Mouse (Mus musculus) hindbrain, embryonic 13.5 days (tissue): ENCODE data around the gene Cd22. TPM values are rescaled to one million over a fixed set of nuclear protein-coding genes. Genes with fewer than 3 reads are reported as not detected.
A peak's percentile ranks its signal among the peaks of the same experiment; 100 is the strongest.
"Not testable (repeated sequence)": the region's sequence is repeated elsewhere in the genome, so short reads cannot be mapped to it uniquely, and the experiment has no call there.

Source experiments
- ATAC-seq: fragments of 200-750 bp; cut with Nextera tagmentation; 2 replicates; pipeline ENCODE4 v1.8.0; 2017; ENCODE audit warnings: moderate TSS enrichment; ENCODE audit not compliant: low FRiP score
- H3K27ac ChIP-seq: fragments of 300-500 bp; sonication (generic); 2 replicates; pipeline ENCODE4 v1.5.1; 2015; ENCODE audit warnings: inconsistent platforms, mild to moderate bottlenecking, moderate library complexity
- H3K27me3 ChIP-seq: fragments of 300-500 bp; sonication (generic); 2 replicates; pipeline ENCODE4 v1.6.1; 2015; ENCODE audit warnings: mild to moderate bottlenecking, inconsistent platforms
- H3K36me3 ChIP-seq: fragments of 300-500 bp; sonication (generic); 2 replicates; pipeline ENCODE4 v1.6.1; 2015; ENCODE audit warnings: mild to moderate bottlenecking, inconsistent platforms
- H3K4me1 ChIP-seq: fragments of 300-500 bp; sonication (generic); replicated peaks from 2 replicates; pipeline ENCODE4 v1.6.1; 2015; ENCODE audit warnings: inconsistent platforms
- H3K4me2 ChIP-seq: fragments of 300-500 bp; sonication (generic); 2 replicates; pipeline ENCODE4 v1.6.1; 2015; ENCODE audit warnings: inconsistent platforms, mild to moderate bottlenecking, moderate library complexity
- H3K4me3 ChIP-seq: fragments of 300-500 bp; sonication (generic); 2 replicates; pipeline ENCODE4 v1.5.1; 2015; ENCODE audit warnings: mild to moderate bottlenecking, inconsistent platforms
- H3K9ac ChIP-seq: fragments of 300-500 bp; sonication (generic); 2 replicates; pipeline ENCODE4 v1.6.1; 2015; ENCODE audit warnings: mild to moderate bottlenecking, inconsistent platforms
- H3K9me3 ChIP-seq: fragments of 300-500 bp; sonication (generic); 2 replicates; pipeline ENCODE4 v1.6.1; 2016; ENCODE audit warnings: inconsistent platforms
- WGBS: fragments of 180-500 bp; shearing (Covaris S2); methylation state at CpG from one replicate; pipeline ENCODE4 v1.1.7; 2015; 5-methylcytosine and 5-hydroxymethylcytosine counted together
- polyA plus RNA-seq: library from polyadenylated mRNA; unstranded; fragments of >200 nt; fragmentation: Nextera tagmentation; extraction: Ambion mirVana; gene quantifications from 2 replicates; pipeline ENCODE4 v1.2.1, GENCODE M21; 2015

Cd22 gene
- polyA plus RNA-seq, 1 experiment from 2014 or later, result not detected

DNA sequence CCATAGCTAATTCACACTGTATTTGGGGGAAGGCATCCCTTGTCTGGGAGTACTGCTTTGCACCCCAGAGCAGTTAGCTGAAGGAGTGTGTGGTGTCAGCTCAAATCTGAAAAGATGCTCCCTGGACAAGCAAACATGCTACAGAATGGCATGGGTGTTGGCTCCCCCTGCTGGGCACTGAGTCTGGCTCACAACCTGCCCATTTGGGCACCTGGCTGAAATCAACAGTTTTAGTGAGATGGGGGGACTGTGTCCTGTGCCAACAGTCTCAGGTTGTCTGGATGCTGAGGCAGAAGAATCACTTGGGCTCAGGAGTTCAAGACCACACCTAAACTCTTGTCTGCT lies 20.9 kb downstream of the Cd22 start:
- Histone ChIP-seq H3K36me3 (no peaks in the 10 kb centered on the region), H3K4me1 (no peaks in the 10 kb centered on the region), H3K27me3 (0 out of 2 replicates have a peak, but pooled peaks cover 4% of the 10 kb centered on the region), H3K9me3 (no peaks in the 10 kb centered on the region), H3K27ac (no peak overlapping the region), H3K4me3 (no peak overlapping the region), H3K4me2 (peak overlapping the region; percentile 50; the same call in 1 of the 2 replicates), H3K9ac (no peak overlapping the region)
- peak; percentile 72 for ATAC-seq

DNA sequence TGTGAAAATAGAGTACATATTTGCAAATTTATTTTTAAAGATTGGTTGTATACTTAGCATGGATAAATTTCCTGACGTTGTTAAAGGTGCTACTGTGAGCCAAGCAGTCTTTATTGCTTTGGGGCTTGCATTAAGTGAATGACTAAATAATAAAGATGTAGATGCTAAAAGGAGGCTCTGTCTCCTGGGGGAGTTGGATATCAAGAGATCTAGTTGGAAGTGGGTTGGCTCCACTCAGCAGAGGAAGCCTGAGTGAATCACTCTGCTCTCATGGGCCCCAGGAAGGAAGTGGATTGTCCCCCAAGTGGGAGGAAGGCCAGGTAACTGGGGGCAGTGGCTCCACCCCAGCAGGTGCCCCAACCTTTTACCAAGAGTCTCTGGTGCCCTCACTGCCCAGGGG lies 22.4 kb downstream of the Cd22 start:
- Histone ChIP-seq H3K4me3 (no peak overlapping the region), H3K9me3 (no peaks in the 10 kb centered on the region), H3K27me3 (0 out of 2 replicates have a peak, but pooled peaks cover 4% of the 10 kb centered on the region), H3K27ac (no peak overlapping the region), H3K4me2 (no peak overlapping the region), H3K9ac (no peak overlapping the region), H3K36me3 (no peaks in the 10 kb centered on the region), H3K4me1 (no peaks in the 10 kb centered on the region)
- no peak for ATAC-seq
- WGBS, result 77% methylated on average over 1 of the region's 1 CpGs

DNA sequence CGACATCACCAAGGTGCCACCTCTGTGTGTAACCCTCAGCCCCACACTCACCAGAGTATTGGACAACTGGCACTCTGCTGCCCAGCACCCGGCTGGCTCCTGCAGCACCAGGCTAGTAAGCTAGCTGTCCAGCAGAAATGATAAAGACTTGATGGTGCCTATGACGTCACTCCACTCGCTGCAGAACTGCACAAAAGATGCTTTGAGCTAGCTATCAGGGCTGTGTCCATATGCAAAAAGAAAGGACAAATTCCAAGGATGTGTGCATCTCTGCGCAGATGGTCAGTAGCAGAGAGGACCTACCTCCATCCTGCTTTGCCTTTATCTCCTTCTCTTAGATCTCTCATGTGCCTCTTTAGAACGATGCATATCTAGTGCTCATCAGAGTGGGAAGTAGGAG lies 24.1 kb downstream of the Cd22 start, which contains the start of gene Ffar3:
Ffar3 (minus strand) TSS at position 101 of the 400 bp plus-strand sequence.
- 83% methylated on average over 6 of the region's 6 CpGs for WGBS
- Histone ChIP-seq H3K9ac (no peak within 1 kb of the TSS), H3K4me1 (no peaks in the 10 kb centered on the region), H3K27me3 (0 out of 2 replicates have a peak, but pooled peaks cover 4% of the 10 kb centered on the region), H3K27ac (no peak within 1 kb of the TSS), H3K4me2 (no peak within 1 kb of the TSS), H3K4me3 (no peak within 1 kb of the TSS), H3K9me3 (no peaks in the 10 kb centered on the region), H3K36me3 (no peaks in the 10 kb centered on the region)
- ATAC-seq, result no peak

GRCm38 (mm10) chr7:30851421-30851820 lies 28.7 kb downstream of the Cd22 start:
- Histone ChIP-seq H3K4me2 (no peak overlapping the region), H3K9ac (no peak overlapping the region), H3K4me3 (no peak overlapping the region), H3K4me1 (no peaks in the 10 kb centered on the region), H3K9me3 (no peaks in the 10 kb centered on the region), H3K27me3 (0 out of 2 replicates have a peak, but pooled peaks cover 4% of the 10 kb centered on the region), H3K27ac (no peak overlapping the region), H3K36me3 (no peaks in the 10 kb centered on the region)
- ATAC-seq, result no peak
- 88% methylated on average over 1 of the region's 1 CpGs for WGBS

GRCm38 (mm10) chr7:30847934-30848333 lies 32.2 kb downstream of the Cd22 start:
- ATAC-seq, result no peak
- H3K27me3 ChIP-seq, result no peaks in the 10 kb centered on the region
- no peaks in the 10 kb centered on the region for H3K36me3 ChIP-seq
- 79% methylated on average over 6 of the region's 6 CpGs for WGBS
- peaks cover 18% of the 10 kb centered on the region for H3K4me1 ChIP-seq
- H3K9ac ChIP-seq, result no peak overlapping the region
- H3K27ac ChIP-seq, result no peak overlapping the region
- H3K4me2 ChIP-seq, result no peak overlapping the region
- H3K4me3 ChIP-seq, result no peak overlapping the region
- no peaks in the 10 kb centered on the region for H3K9me3 ChIP-seq

DNA sequence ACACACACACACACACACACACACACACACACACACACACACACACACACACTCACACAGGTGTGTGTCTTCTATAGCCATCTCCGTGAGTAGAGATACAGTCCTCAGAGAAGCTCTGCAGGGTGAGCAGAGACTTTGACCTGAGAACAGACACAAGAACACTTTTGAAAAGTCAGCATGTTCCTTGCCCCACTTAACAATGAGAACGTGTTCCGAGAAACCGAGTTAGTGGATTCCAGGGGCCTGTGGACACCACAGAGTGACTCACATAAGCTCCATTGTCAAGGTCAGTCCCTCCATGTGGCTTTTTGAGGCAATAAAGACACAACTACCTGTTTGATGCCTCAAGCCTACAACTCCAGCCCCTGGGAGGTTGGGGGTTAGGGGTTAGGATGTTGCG lies 32.8 kb downstream of the Cd22 start:
- WGBS, result 80% methylated on average over 5 of the region's 5 CpGs
- no peak overlapping the region for H3K4me3 ChIP-seq
- H3K4me1 ChIP-seq, result peaks cover 18% of the 10 kb centered on the region
- no peak overlapping the region for H3K9ac ChIP-seq
- no peak overlapping the region for H3K27ac ChIP-seq
- H3K27me3 ChIP-seq, result no peaks in the 10 kb centered on the region
- ATAC-seq, result no peak
- H3K4me2 ChIP-seq, result no peak overlapping the region
- H3K36me3 ChIP-seq, result no peaks in the 10 kb centered on the region
- H3K9me3 ChIP-seq, result no peaks in the 10 kb centered on the region

- Histone ChIP-seq H3K27me3 (no peaks in the 10 kb centered on the region), H3K9ac (no peak overlapping the region), H3K4me3 (no peak overlapping the region), H3K4me1 (peaks cover 18% of the 10 kb centered on the region), H3K9me3 (no peaks in the 10 kb centered on the region), H3K4me2 (no peak overlapping the region), H3K27ac (no peak overlapping the region), H3K36me3 (no peaks in the 10 kb centered on the region)
- no peak for ATAC-seq
- WGBS, result 77% methylated on average over 2 of the region's 2 CpGs
Observed at GRCm38 (mm10) chr7:30846505-30847053, 33.6 kb downstream of the Cd22 start.

- no peak overlapping the region for H3K9ac ChIP-seq
- H3K4me1 ChIP-seq, result peaks cover 18% of the 10 kb centered on the region
- no peak overlapping the region for H3K4me3 ChIP-seq
- H3K27me3 ChIP-seq, result no peaks in the 10 kb centered on the region
- no peaks in the 10 kb centered on the region for H3K9me3 ChIP-seq
- H3K36me3 ChIP-seq, result no peaks in the 10 kb centered on the region
- WGBS, result 27% methylated on average over 7 of the region's 7 CpGs
- H3K27ac ChIP-seq, result peak overlapping the region; percentile 78
- H3K4me2 ChIP-seq, result no peak overlapping the region
- ATAC-seq, result peak; percentile 75
Observed at GRCm38 (mm10) chr7:30844676-30845297, 35.4 kb downstream of the Cd22 start.

GRCm38 (mm10) chr7:30842092-30842491 lies 38.0 kb downstream of the Cd22 start:
- 87% methylated on average over 5 of the region's 5 CpGs for WGBS
- no peak for ATAC-seq
- Histone ChIP-seq H3K27me3 (no peaks in the 10 kb centered on the region), H3K27ac (no peak overlapping the region), H3K4me3 (no peak overlapping the region), H3K9me3 (no peaks in the 10 kb centered on the region), H3K36me3 (no peaks in the 10 kb centered on the region), H3K9ac (no peak overlapping the region), H3K4me1 (peaks cover 18% of the 10 kb centered on the region), H3K4me2 (no peak overlapping the region)

- no peak overlapping the region for H3K27ac ChIP-seq
- no peaks in the 10 kb centered on the region for H3K27me3 ChIP-seq
- H3K36me3 ChIP-seq, result no peaks in the 10 kb centered on the region
- no peaks in the 10 kb centered on the region for H3K9me3 ChIP-seq
- no peak overlapping the region for H3K4me3 ChIP-seq
- no peak overlapping the region for H3K4me2 ChIP-seq
- ATAC-seq, result no peak
- H3K9ac ChIP-seq, result no peak overlapping the region
- 74% methylated on average over 4 of the region's 4 CpGs for WGBS
- H3K4me1 ChIP-seq, result peaks cover 18% of the 10 kb centered on the region
Observed at GRCm38 (mm10) chr7:30841379-30841778, 38.8 kb downstream of the Cd22 start.

DNA sequence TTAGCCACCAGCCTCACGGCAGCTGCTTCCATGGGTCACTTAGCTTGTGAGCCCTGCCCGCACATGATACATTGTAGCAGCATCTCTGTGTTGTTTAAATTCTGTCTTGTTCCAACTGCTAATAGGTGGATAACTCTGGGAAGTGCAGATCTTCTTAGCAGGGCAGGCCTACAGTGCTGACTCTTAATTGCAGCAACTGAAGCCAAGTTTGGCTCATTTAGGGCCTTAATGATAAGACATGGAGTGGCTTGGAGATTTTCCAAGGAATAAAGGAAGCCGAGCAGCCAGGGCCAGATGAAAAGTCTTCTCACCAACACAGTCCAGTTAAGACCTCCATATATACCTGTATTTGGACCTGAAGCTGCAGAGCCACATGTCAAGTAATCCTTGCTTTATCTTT lies 39.8 kb downstream of the Cd22 start:
- no peak for ATAC-seq
- no peak overlapping the region for H3K4me2 ChIP-seq
- no peaks in the 10 kb centered on the region for H3K36me3 ChIP-seq
- H3K9ac ChIP-seq, result no peak overlapping the region
- H3K4me3 ChIP-seq, result no peak overlapping the region
- H3K4me1 ChIP-seq, result peaks cover 16% of the 10 kb centered on the region
- H3K27me3 ChIP-seq, result no peaks in the 10 kb centered on the region
- no peak overlapping the region for H3K27ac ChIP-seq
- 85% methylated on average over 3 of the region's 3 CpGs for whole genome bisulfite sequencing
- H3K9me3 ChIP-seq, result no peaks in the 10 kb centered on the region

DNA sequence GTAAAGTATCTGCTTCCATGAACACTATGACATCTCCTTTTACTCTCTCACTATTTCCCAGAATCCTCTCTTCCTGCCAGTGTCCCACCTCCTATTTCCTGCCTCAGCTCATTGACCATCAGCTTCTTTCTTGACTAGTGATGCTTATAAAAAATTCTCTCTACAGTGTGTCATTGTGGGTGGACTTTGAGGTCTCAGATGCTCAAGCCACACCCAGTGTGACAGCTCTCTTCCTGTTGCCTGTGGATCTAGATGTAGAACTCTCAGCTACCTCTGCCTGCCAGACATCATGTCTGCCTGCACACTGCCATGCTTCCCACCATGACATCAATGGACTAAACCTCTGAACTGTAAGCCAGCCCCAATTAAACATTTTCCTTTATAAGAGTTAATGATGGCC lies 42.9 kb downstream of the Cd22 start:
- Histone ChIP-seq H3K4me2 (no peak overlapping the region), H3K4me1 (no peaks in the 10 kb centered on the region), H3K4me3 (no peak overlapping the region), H3K27me3 (no peaks in the 10 kb centered on the region), H3K9me3 (no peaks in the 10 kb centered on the region), H3K27ac (no peak overlapping the region), H3K9ac (no peak overlapping the region), H3K36me3 (no peaks in the 10 kb centered on the region)
- no peak for ATAC-seq

DNA sequence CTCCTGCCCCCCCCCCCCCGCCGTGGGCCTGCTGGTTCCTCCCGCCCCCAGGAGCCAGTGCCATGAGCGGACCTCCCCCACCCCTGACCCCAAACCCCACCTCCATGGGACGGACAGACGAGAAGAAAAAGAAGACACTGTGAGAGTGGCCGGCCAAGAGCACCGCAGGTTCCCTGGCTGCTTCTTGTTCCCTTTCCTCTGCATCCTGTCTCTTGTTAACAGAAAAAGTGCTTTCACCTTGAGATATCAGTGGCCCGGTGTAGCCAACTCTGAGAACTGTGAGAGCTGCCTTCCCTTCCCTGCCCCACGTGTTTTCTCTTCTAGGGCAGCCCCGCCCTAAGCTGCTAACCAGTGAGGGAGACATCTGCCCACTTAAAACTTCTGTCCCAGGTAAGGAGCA lies 47.5 kb downstream of the Cd22 start:
- not testable (repeated sequence) for H3K4me2 ChIP-seq, H3K36me3 ChIP-seq, H3K9me3 ChIP-seq, ATAC-seq, H3K27ac ChIP-seq, H3K4me3 ChIP-seq, H3K27me3 ChIP-seq, H3K9ac ChIP-seq, H3K4me1 ChIP-seq
- WGBS, result 55% methylated on average over 7 of the region's 11 CpGs
